Mouse (Mus musculus): ENCODE data around the gene Smg5. TPM values are rescaled to one million over a fixed set of nuclear protein-coding genes. Genes with fewer than 3 reads are reported as not detected.
A peak's percentile ranks its signal among the peaks of the same experiment; 100 is the strongest.
"Not testable (repeated sequence)": the region's sequence is repeated elsewhere in the genome, so short reads cannot be mapped to it uniquely, and the experiment has no call there.

Gene Smg5
- polyA plus RNA-seq, 1 experiment from 2014 or later, result 15.9 TPM

GRCm38 (mm10) chr3:88365705-88366361 lies 29.8 kb downstream of the Smg5 start:
- 51% methylated on average over 34 of the region's 34 CpGs for WGBS
- DNase-seq (ENCODE audit: low spot score) (no peak), ATAC-seq (ENCODE audit: low FRiP score, low TSS enrichment) (no peak)
- Histone ChIP-seq H3K4me3 (ENCODE audit: low read depth, low read length) (no peak overlapping the region), H3K9me3 (ENCODE audit: control insufficient read depth, low read length) (no peaks in the 10 kb centered on the region), H3K27me3 (ENCODE audit: control insufficient read depth, insufficient read depth, low read length) (no peaks in the 10 kb centered on the region), H3K4me1 (replicated peaks; ENCODE audit: control insufficient read depth, insufficient read depth) (peaks cover 3% of the 10 kb centered on the region; the same call in 1 of the 2 replicates), H3K9ac (ENCODE audit: low read length) (no peak overlapping the region), H3K4me2 (replicated peaks; ENCODE audit: low read depth) (no peak overlapping the region), H3K36me3 (ENCODE audit: control insufficient read depth, insufficient read depth, low read length) (peaks cover 14% of the 10 kb centered on the region; the same call in 1 of the 2 replicates), H3K27ac (replicated peaks) (no peak overlapping the region)
- peak; percentile 15; the same call in 1 of the 2 replicates for TF ChIP-seq CTCF (IDR thresholded peaks at IDR 0.05; ENCODE audit: low read depth)
- no peak for TF ChIP-seq EP300 (optimal IDR thresholded peaks at IDR 0.05)

- H3K9ac ChIP-seq (ENCODE audit: low read length); H3K9me3 ChIP-seq (ENCODE audit: control insufficient read depth, low read length); H3K36me3 ChIP-seq (ENCODE audit: control insufficient read depth, insufficient read depth, low read length); H3K27ac ChIP-seq (replicated peaks); H3K4me1 ChIP-seq (replicated peaks; ENCODE audit: control insufficient read depth, insufficient read depth); H3K4me2 ChIP-seq (replicated peaks; ENCODE audit: low read depth); H3K4me3 ChIP-seq (ENCODE audit: low read depth, low read length); H3K27me3 ChIP-seq (ENCODE audit: control insufficient read depth, insufficient read depth, low read length): not testable (repeated sequence)
- 4% methylated on average over 16 of the region's 22 CpGs for WGBS
- peak; percentile 64 for DNase-seq (ENCODE audit: low spot score)
- peak; percentile 70 for ATAC-seq (ENCODE audit: low FRiP score, low TSS enrichment)
Measured at GRCm38 (mm10) chr3:88366830-88367428, 30.9 kb downstream of the Smg5 start.

- not testable (repeated sequence) for H3K4me3 ChIP-seq (ENCODE audit: low read depth, low read length); H3K9ac ChIP-seq (ENCODE audit: low read length); H3K4me1 ChIP-seq (replicated peaks; ENCODE audit: control insufficient read depth, insufficient read depth); ATAC-seq (ENCODE audit: low FRiP score, low TSS enrichment); DNase-seq (ENCODE audit: low spot score); H3K9me3 ChIP-seq (ENCODE audit: control insufficient read depth, low read length); H3K36me3 ChIP-seq (ENCODE audit: control insufficient read depth, insufficient read depth, low read length); H3K4me2 ChIP-seq (replicated peaks; ENCODE audit: low read depth); H3K27me3 ChIP-seq (ENCODE audit: control insufficient read depth, insufficient read depth, low read length); H3K27ac ChIP-seq (replicated peaks)
- WGBS, result 42% methylated on average over 3 of the region's 7 CpGs
Measured at GRCm38 (mm10) chr3:88367517-88367916, 31.5 kb downstream of the Smg5 start.

GRCm38 (mm10) chr3:88368511-88368910 lies 32.5 kb downstream of the Smg5 start:
- 86% methylated on average over 7 of the region's 7 CpGs for WGBS
- not testable (repeated sequence) for H3K27me3 ChIP-seq (ENCODE audit: control insufficient read depth, insufficient read depth, low read length); H3K27ac ChIP-seq (replicated peaks); H3K9me3 ChIP-seq (ENCODE audit: control insufficient read depth, low read length); H3K4me3 ChIP-seq (ENCODE audit: low read depth, low read length); H3K9ac ChIP-seq (ENCODE audit: low read length); ATAC-seq (ENCODE audit: low FRiP score, low TSS enrichment); DNase-seq (ENCODE audit: low spot score); H3K4me1 ChIP-seq (replicated peaks; ENCODE audit: control insufficient read depth, insufficient read depth); H3K4me2 ChIP-seq (replicated peaks; ENCODE audit: low read depth); H3K36me3 ChIP-seq (ENCODE audit: control insufficient read depth, insufficient read depth, low read length)

GRCm38 (mm10) chr3:88372643-88373042 lies 36.6 kb downstream of the Smg5 start, which contains the start of gene Bglap3:
Gene Bglap3, minus strand, starts transcription at chr3:88372743.
- H3K4me3 ChIP-seq (ENCODE audit: low read depth, low read length); H3K4me2 ChIP-seq (replicated peaks; ENCODE audit: low read depth); H3K27me3 ChIP-seq (ENCODE audit: control insufficient read depth, insufficient read depth, low read length); H3K4me1 ChIP-seq (replicated peaks; ENCODE audit: control insufficient read depth, insufficient read depth); H3K9ac ChIP-seq (ENCODE audit: low read length); DNase-seq (ENCODE audit: low spot score); ATAC-seq (ENCODE audit: low FRiP score, low TSS enrichment); H3K27ac ChIP-seq (replicated peaks); H3K9me3 ChIP-seq (ENCODE audit: control insufficient read depth, low read length); H3K36me3 ChIP-seq (ENCODE audit: control insufficient read depth, insufficient read depth, low read length): not testable (repeated sequence)
- 89% methylated on average over 9 of the region's 9 CpGs for WGBS

GRCm38 (mm10) chr3:88375750-88376626 lies 39.9 kb downstream of the Smg5 start:
- H3K4me3 ChIP-seq (ENCODE audit: low read depth, low read length); H3K9ac ChIP-seq (ENCODE audit: low read length); H3K9me3 ChIP-seq (ENCODE audit: control insufficient read depth, low read length); H3K27me3 ChIP-seq (ENCODE audit: control insufficient read depth, insufficient read depth, low read length); H3K27ac ChIP-seq (replicated peaks); H3K36me3 ChIP-seq (ENCODE audit: control insufficient read depth, insufficient read depth, low read length); H3K4me1 ChIP-seq (replicated peaks; ENCODE audit: control insufficient read depth, insufficient read depth): not testable (repeated sequence)
- ATAC-seq (ENCODE audit: low FRiP score, low TSS enrichment), result peak; percentile 93
- DNase-seq (ENCODE audit: low spot score), result peak; percentile 81
- H3K4me2 ChIP-seq (replicated peaks; ENCODE audit: low read depth), result peak overlapping the region; percentile 21
- 9% methylated on average over 16 of the region's 19 CpGs for WGBS

GRCm38 (mm10) chr3:88376644-88377043 lies 40.6 kb downstream of the Smg5 start:
- H3K36me3 ChIP-seq (ENCODE audit: control insufficient read depth, insufficient read depth, low read length); H3K9ac ChIP-seq (ENCODE audit: low read length); H3K27ac ChIP-seq (replicated peaks); H3K4me3 ChIP-seq (ENCODE audit: low read depth, low read length); H3K9me3 ChIP-seq (ENCODE audit: control insufficient read depth, low read length); H3K4me1 ChIP-seq (replicated peaks; ENCODE audit: control insufficient read depth, insufficient read depth); H3K27me3 ChIP-seq (ENCODE audit: control insufficient read depth, insufficient read depth, low read length): not testable (repeated sequence)
- peak overlapping the region; percentile 21; the same call in 1 of the 2 replicates for H3K4me2 ChIP-seq (replicated peaks; ENCODE audit: low read depth)
- ATAC-seq (ENCODE audit: low FRiP score, low TSS enrichment) (peak; percentile 35; the same call in 1 of the 2 replicates), DNase-seq (ENCODE audit: low spot score) (peak; percentile 13)
- WGBS, result 6% methylated on average over 5 of the region's 7 CpGs

GRCm38 (mm10) chr3:88378599-88378998 lies 42.5 kb downstream of the Smg5 start, which contains the start of gene Bglap2:
Gene Bglap2, minus strand, starts transcription at chr3:88378699.
- H3K36me3 ChIP-seq (ENCODE audit: control insufficient read depth, insufficient read depth, low read length); H3K27ac ChIP-seq (replicated peaks); H3K27me3 ChIP-seq (ENCODE audit: control insufficient read depth, insufficient read depth, low read length); H3K4me1 ChIP-seq (replicated peaks; ENCODE audit: control insufficient read depth, insufficient read depth); H3K4me3 ChIP-seq (ENCODE audit: low read depth, low read length); DNase-seq (ENCODE audit: low spot score); H3K9ac ChIP-seq (ENCODE audit: low read length); H3K4me2 ChIP-seq (replicated peaks; ENCODE audit: low read depth); H3K9me3 ChIP-seq (ENCODE audit: control insufficient read depth, low read length); ATAC-seq (ENCODE audit: low FRiP score, low TSS enrichment): not testable (repeated sequence)
- WGBS, result 80% methylated on average over 5 of the region's 5 CpGs
